Mouse (Mus musculus) heart, adult 8-10 months (tissue): ENCODE measurements around the gene Cnnm1. TPM values are rescaled to one million over a fixed set of nuclear protein-coding genes. Genes with fewer than 3 reads are reported as not detected.
"Not testable (repeated sequence)": the region's sequence is repeated elsewhere in the genome, so short reads cannot be mapped to it uniquely, and the experiment has no call there.

ENCODE experiments used
- DNase-seq: peaks from one replicate; pipeline ENCODE4 v3.0.0; 2022; ENCODE audit warnings: low spot score
- total RNA-seq, 4 experiments: library from RNA; stranded (reverse); gene quantifications; 2 replicates each; pipeline ENCODE4 v1.2.4; 2022

Cnnm1 gene
- total RNA-seq, 4 experiments from 2014 or later, result 0.11 to 0.38 (median 0.22) TPM; not detected in 1

DNA sequence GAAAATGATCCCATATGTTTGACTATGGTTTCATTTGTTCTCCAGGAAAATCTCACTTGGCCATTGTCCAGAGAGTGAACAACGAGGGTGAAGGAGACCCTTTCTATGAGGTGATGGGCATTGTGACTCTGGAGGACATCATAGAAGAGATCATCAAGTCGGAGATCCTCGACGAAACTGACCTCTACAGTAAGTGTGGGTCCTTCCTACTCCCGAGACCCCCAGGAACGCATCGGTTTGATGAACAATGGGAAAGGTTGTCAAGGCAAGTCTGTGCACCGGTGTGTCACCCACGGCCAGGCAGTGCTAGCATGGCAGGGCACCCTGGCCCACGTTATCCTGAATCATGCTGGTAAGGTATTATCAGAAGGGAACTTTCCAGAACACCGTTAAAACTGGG lies 24.8 kb downstream of the Cnnm1 start:
- no peak for DNase-seq

DNA sequence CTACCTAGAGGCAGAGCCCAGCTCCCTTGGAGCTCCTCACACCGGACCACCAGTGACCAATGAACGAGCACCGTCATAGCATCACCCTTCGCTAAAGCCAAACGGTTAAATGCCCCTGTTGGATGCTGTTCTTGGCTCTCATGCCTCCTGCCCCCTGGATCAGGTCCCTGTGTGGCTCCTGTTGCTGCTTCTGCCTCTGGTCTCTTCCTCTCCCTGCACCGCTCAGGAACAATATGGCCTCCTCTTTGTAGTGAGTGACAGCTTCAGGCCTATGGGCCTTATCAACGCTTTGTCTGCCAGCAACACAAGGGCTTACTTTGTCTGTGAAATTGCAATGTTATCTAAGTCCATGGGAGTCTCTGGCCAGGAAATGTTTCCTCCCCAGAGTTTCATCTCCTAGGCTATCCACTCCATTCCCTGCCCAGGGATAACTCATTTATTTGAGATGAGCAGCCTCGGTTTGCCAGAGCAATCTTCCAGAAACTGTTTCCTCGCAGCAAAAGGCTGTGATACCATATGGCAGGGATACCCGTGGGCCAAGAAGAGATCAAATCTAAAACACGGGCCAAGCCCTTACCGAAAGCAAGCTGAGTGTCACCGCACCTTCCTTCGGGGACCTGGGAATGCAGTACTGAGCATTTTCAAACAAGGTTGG lies 25.5 kb downstream of the Cnnm1 start:
- no peak for DNase-seq

DNA sequence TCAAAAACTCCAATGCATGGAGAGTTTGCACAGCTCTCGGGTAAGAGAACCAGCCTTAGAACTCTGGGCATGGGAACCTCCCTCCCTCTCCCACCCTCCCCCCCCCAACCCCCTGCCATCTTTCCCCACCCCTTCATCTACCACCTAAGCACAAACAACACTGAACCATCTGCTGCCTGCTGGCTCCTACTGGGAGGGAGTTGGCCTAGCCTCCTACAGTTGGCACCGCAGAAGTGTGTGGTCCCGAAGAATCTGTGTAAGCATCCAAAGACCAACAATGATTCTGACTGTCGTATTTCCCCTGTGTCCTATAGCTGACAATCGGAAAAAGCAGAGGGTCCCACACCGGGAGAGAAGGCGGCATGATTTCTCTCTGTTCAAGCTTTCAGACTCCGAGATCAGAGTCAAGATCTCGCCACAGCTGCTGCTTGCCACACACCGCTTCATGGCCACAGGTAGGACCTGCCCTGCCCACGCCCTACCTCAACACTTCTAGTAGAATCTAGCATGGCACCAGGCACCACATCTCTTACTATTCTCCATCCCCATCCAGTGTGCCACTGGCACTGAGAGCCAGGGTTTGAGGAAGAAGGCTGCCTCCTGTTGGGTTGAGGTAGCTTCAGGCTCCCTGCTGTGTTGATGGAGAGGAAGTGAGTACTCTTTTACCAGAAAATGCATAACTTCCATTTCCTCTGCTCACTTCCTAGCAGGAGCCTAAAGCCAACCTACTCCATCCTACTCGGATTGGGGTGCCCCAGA lies 27.9 kb downstream of the Cnnm1 start:
- DNase-seq, result no peak

DNA sequence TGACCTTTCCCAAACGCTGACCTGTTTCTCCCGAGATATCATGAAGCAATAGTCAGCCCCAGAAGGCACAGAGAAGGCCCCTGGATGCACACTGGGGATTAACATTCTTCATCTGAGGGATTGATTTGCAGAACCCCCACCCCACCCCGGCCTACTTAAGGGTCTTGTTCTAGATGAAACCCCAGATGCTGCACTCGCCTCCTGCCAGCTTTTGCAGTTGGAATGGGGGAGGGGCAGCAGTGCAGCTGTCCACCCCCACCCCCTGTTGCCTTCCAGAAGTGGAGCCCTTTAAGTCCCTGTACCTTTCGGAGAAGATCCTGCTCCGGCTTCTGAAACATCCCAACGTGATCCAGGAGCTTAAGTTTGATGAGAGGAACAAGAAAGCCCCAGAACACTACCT lies 29.1 kb downstream of the Cnnm1 start:
- DNase-seq, result no peak

DNA sequence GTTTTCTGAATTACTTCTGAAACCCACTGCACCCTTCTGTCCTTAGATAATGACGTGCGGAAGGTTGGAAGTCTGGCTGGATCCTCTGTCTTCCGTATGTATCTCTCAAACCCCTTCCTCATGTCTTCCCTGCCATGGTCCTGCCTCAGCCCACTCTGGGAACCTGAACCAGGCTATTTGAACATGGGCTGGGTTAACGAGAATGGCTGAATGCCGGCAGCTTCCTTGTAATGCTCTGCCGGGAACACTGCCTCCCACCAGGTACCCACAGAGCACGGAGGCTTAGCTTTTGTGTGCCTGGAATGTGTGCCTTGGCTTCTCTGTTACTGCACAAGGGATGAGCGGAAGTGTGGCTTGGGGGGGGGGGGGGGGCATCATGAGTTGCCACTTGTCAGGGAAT lies 32.1 kb downstream of the Cnnm1 start:
- DNase-seq, result no peak

DNA sequence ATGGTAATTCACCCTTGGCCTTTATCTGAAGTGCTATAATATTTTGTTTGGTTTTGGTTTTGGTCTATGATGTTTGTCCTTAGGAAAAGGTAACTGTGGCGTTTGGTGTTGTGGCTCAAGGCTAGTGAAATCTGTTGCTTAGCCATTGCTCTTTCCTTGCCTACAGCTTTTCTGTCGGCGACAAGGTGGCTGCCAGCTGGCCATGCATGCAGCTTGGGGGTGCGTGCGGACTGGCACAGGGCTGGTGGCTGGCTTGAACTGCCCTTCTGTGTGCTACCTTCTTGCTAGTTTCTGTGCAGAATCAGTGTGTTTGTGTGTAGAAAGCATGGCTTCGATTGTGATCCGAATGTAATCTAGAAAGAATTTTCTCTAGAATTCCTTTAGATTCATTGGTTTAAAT lies 32.5 kb downstream of the Cnnm1 start:
- no peak for DNase-seq

DNA sequence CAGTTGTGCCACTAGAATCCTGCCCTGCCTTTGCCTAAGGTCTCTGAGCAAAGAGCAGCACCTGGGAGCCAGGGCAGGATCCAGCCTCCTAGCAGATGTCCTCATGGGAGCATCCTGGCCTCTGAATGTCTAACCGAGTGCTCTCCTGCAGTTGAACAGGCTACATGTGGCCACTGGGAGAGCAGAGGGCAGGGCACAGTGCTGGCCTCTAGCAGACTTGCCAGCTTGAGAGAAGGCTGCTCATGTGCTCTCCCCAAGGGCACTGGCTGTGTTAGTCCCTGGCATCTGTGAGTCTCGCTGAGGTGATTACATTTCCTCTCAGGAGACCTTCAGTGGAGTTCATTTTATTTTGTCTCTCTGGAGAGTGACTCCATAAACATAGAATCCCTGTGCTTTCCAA lies 35.4 kb downstream of the Cnnm1 start:
- no peak for DNase-seq

DNA sequence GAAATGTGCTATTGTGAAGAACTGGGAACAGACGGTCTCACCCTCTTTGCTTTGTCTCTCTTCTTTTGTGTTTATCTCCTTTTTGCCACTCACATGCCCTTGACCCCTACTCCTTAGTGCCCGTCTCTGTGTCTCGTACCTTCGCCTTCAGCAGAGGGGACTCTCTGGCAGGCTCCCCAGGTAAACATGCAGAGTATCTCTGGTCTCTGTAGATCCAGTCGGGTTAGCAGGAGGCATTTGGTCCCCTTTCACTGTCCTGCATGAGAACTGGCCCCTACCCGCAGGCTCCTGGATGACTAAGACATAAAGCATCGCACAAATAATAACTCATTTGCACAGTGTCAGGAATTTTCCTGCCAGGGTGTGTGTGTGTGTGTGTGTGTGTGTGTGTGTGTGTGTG lies 35.8 kb downstream of the Cnnm1 start:
- DNase-seq, result no peak

DNA sequence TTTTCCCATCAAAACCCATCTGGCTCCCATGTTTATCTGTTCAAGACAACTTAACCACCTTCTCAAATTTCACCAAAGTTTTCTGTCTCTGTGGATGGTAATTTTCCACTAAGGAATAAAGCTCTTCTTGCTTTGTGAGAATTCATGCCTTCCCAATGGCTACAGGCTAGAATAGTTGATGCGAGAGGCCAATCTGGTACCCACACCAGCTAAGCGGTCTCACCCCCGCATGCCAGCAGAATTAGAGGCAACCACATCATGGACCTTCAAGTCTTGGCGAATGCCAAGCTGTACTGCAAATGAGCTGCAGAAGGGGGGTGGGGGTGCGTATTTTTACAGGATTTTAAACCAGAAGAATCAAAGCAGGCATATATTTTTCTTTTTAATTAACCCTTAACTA lies 37.2 kb downstream of the Cnnm1 start:
- DNase-seq, result no peak

DNA sequence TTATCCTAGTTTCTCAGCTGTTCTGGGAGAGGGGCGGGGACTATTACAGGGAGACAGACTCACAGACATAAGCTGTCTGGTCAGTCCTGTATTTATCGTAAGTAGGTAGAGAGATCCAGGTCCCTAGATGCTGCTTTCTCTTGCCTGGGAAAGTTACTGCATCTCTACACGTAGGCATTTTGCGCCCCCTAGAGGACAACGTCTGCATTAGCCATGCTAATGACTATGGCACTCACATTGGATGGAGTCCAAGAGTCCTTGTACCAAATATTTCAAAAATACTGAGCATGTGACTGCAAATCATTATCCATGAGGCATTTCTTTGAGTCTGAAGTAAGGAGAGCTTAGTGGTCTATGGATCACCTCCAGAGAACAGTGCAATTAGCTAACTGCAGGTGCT lies 38.7 kb downstream of the Cnnm1 start:
- peak; percentile 38 for DNase-seq

DNA sequence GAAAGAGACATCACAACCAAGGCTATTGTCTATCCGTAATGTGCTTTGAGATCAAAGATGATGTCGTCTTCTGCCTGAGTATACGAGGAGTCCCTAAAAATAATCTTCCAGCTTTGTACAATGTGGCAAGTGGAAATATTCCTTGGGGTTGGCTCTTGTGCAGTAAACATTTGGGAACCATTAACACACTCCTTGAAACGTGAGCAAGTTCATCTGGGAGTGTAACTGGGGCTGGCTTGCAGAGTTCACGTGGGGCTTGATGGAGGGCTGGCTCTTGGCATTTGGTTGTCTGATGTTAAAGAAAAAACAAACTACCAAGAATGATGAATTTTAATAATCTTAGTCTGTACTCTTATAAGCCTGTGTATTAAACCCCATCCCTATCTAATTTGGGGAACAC lies 39.2 kb downstream of the Cnnm1 start:
- DNase-seq, result no peak

DNA sequence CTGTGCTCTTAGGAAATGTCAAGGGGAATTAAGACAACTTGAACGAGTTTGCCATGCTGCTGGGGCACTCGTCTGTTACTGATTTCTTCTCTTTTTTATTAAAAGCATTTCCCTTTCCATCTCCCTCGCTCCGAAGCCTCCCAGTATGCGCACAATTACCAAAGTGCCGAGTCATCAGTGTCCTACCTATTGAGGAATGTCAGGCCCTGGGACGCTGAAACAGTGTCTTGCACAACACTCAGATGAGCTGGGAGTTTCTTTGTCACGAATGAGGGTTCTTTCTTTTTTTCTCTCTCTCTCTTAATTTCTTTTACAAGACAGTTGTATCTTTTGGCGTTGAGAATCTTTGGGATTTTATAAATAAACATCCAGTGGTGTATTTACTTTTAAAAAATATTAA lies 40.3 kb downstream of the Cnnm1 start:
- no peak for DNase-seq

DNA sequence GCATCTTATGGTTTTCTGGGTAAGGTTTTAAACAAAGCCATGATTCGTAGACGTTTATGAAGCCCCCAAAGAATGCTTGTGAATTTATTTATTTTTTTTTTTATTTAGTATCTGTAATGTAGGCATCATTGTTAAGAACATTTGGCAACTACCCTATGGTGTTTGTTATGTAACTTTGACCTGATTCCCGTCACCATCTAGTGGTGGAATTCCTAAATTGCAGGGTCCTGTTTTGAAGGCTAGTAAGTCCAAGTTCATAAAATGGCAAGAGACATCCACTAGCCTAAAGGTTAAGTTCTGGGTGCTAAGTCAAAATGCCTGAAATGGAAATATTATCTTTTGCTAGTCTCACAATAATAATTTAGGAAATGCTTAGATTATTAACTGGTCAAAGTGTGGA lies 47.2 kb downstream of the Cnnm1 start:
- no peak for DNase-seq

DNA sequence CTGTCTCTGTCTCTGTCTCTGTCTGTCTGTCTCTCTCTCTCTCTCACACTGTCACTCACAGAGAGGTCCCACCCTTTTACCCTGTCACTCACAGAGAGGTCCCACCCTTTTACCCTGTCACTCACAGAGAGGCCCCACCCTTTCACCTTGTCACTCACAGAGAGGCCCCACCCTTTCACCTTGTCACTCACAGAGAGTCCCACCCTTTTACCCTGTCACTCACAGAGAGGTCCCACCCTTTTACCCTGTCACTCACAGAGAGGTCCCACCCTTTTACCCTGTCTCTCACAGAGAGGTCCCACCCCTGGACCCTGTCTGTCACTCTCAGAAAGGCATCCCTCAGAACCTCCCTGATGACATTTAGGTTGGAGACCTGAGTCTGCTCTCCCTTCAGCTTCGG lies 53.1 kb downstream of the Cnnm1 start:
- not testable (repeated sequence) for DNase-seq

DNA sequence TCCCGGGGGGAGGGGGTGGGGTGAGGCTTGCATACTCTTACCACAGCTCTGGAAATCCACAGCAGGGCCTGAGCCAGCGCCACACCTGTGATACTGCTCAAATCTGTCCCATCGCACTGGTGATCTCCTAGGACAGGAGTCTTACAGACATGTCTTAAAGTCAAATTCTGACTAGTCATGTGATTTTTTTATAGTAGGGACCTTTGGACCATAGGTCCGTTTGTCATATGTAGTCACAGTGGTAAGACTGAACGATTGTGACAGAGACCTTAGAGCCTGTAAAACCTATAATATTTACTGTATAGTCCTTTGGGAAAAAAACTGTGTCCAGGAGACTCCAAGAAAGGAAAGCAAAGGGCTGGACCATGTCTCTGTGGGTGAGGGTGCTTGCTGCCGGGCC lies 53.6 kb downstream of the Cnnm1 start:
- DNase-seq, result no peak

DNA sequence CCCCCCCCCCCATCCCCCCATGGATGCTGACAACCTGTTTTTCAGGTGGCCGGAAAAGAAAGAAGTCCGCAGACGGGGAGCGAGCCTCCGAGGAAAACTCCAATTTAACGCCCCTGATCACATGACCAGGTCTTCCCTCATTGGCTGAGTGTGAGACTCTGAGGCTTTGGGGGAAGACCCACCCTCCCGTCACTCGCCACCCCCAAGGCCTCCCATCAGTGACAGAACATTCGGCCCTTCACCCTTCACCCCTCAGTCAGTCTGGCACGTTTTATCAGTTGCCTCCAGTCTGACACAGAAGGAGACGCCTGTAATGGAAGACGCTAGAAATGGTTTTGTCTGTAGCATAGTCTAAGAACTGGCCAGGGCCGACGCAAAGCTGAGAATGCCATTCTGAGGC lies 54.7 kb downstream of the Cnnm1 start:
- DNase-seq, result no peak

DNA sequence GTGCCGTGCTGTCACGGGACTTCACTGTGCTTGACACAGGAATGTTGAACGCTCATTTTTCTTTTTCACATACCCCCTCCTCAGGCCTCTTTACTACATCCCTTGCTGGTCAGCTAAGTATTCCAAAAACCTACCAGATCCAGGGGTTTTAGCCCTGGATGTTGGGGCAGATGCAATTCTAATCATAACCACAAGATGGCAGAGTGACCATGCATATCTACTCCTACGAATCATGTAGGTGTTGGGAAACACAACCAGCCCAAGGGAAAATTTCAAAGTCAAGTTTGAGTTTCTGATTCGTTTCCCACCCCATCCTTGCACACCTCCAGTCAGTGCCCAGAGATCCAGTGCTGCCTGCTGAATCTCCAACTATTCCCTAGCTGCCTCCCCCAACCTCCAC lies 55.6 kb downstream of the Cnnm1 start:
- peak; percentile 71 for DNase-seq

DNA sequence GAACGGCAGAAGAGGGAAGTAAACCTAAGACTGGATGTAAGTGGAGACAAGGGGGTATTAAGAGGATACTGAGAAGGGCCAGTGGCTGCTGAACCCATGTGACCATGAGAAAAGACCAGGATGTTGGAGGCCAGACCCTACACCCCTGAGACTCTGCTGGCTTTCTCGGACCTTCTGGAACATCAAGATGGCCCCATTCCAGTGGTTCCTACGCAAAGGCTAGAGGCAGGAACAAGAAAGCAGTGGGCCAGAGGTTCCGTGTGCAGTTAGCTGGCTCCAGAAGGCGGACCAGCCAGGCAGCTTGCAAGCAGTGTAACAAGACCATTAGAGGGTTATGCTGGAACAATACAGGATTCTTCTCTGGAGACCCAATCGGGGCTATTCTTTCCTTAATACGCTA lies 57.2 kb downstream of the Cnnm1 start:
- no peak for DNase-seq

DNA sequence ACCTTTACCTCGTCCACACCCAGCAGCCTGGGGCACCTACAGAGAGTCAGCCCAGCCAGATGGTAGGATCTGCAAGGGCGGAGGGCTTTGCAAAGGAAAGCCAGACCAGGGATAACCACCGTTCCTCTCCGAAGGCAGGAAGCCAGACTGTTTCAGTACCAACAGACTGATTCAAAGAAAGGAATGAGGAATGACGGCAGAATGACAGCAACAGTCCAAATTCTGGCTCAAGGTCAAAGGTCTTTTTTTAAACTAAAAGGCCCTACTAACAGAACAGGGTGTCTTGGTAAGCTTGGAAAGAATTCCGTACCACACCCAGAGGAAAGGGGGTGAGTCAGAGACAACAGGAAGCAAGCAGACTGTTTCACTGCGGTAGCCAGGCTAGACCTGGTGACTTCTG lies 58.6 kb downstream of the Cnnm1 start:
- DNase-seq, result peak; percentile 69

DNA sequence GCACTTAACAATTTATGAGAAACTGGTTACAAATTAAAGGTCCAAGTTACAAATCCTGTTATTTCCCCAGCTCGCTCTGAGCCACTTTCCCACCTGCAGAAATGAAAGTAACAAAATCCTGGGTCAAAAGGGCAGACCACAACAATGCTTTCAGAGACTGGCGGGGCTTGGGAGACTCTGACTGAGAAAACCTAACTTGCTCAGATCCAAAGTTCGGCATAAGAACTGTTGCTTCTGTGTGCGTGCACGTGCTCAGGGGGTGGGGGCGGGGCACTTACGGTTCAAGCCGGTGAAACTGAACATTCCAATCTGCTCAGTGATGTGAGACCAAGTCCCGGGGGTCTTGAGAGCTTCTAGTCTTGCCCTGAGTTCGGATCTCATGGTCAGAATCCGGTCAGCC lies 62.4 kb downstream of the Cnnm1 start:
- DNase-seq, result no peak

DNA sequence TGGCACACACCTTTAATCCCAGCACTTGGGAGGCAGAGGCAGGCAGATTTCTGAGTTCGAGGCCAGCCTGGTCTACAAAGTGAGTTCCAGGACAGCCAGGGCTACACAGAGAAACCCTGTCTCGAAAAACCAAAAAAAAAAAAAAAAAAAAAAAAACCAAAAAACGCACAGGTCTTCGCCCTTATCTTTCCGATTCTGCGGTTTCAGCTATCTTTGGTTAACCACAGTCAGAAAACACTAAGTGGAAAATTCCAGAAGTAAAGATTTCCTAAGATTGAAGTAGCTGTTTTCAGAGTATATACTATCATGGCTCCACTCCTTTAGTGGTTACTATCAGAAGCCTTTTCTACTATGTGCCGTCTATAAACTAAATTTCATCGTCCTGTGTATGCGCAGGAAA lies 63.4 kb downstream of the Cnnm1 start:
- DNase-seq, result not testable (repeated sequence)

DNA sequence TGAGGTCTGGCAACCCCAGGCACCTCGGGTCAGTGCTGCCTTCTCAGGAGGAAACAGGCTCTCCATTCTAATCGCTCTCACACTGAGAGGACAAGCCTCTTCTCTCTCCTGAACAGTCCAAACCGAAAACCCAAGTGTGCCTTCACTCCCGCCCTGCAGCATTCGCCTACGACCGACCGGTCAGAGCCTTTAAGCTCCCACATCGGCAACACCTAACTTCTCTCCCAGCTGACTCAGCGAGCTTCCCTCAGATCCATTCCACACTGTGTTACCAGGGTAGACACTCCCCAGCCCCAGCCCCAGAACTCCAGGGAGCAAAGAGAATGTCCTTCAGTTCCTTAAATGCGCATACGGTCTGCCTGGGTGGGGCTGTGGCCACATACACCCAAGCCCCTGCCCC lies 65.2 kb downstream of the Cnnm1 start:
- DNase-seq, result no peak

DNA sequence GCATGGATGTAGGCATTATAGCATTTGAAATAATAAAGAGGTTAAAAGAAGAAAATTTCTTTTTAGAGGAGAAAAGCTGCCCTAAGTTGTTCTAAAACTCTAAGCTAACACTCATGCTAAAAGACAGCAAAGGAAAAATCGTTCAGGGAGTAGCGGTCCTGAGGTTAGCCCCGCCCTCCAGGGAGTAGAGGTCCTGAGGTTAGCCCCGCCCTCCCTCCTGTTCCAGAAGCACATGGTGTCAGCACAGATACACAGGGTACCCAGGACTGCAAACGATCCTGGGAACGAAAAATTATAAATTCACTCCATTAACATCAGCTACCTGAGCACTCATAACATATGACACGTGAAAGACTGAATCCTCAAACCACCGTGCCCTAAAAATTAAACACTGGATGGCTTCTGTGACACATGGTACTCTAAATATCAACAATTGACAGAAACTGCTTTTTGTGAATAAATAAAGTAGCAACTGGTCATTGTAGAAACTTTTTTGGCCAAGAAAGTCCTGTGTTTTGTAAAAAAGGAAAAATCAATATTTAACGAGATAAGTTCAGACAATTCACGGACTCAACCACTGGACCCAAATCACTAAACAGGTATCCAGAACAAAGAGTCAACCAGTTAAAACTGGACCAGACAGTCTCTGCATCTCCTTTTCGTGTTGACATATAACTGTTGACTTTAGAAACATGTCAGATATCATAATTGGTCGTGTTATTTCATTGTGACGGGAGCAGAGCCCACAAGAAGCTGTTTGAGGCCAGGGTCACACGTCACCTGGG lies 70.4 kb downstream of the Cnnm1 start:
- no peak for DNase-seq
